Mouse (Mus musculus): Measurements from ENCODE around the gene Trarg1.

- TF ChIP-seq CTCF (IDR thresholded peaks at IDR 0.05; ENCODE audit: control insufficient read depth, insufficient read depth, insufficient replicate concordance, low read depth, low read length) (no peak), POLR2A (IDR thresholded peaks at IDR 0.05; ENCODE audit: control insufficient read depth, low read depth, low read length) (no peak)
Measured at GRCm38 (mm10) chr11:76655106-76655505, 24.5 kb upstream of the Trarg1 start.

Data from testis, adult 2 months (tissue).